Mouse (Mus musculus): ENCODE results near the gene Suco. TPM values are rescaled to one million over a fixed set of nuclear protein-coding genes. Genes with fewer than 3 reads are reported as not detected.

Suco gene
- total RNA-seq, 2 experiments from 2014 or later: 30.0 to 54.5 TPM

- DNase-seq (ENCODE audit: extremely low spot score in 1 of 2, low spot score in 1 of 2): no peak
These were observed 18.5 kb upstream of the Suco start for GRCm38 (mm10) chr1:161895014-161895413.

GRCm38 (mm10) chr1:161894553-161894952 is 18.1 kb upstream of the Suco start:
- no peak for DNase-seq (ENCODE audit: extremely low spot score in 1 of 2, low spot score in 1 of 2)

- no peak for DNase-seq (ENCODE audit: extremely low spot score in 1 of 2, low spot score in 1 of 2)
These were observed 17.6 kb upstream of the Suco start for GRCm38 (mm10) chr1:161894126-161894525.

GRCm38 (mm10) chr1:161888823-161889222 is 12.3 kb upstream of the Suco start:
- no peak for DNase-seq (ENCODE audit: extremely low spot score in 1 of 2, low spot score in 1 of 2)

DNA sequence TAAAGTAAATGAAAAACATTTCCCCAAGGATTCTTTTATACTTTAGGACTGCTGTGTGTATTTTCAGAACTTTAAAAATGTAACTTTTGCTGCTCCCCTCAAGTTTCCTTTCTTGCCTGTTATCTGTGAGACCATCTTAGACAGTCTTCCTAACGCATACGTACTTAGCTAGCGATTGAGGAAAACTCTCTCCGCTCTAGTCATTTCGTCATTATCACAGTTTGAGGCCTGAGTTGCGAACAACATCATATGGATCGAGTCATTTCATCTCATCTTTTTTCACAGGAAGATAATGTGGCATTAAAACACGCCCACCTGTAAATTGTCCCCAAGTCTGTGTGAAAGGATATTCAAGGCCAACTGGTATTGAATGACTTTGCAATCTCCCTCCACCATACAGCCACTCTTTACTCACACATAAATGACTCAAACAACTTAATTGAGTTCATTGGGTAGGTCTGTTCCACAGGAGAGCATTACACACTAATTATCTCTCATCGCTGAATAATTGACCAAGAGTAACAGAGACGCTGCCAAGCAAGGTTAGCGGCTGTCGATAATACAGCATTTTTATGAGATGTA is 11.3 kb upstream of the Suco start:
- no peak for DNase-seq (ENCODE audit: extremely low spot score in 1 of 2, low spot score in 1 of 2)

GRCm38 (mm10) chr1:161885762-161886161 is 9.3 kb upstream of the Suco start:
- DNase-seq (ENCODE audit: extremely low spot score in 1 of 2, low spot score in 1 of 2): no peak

GRCm38 (mm10) chr1:161877580-161878142 is 1.2 kb upstream of the Suco start:
- no peak for DNase-seq (ENCODE audit: extremely low spot score in 1 of 2, low spot score in 1 of 2)

DNA sequence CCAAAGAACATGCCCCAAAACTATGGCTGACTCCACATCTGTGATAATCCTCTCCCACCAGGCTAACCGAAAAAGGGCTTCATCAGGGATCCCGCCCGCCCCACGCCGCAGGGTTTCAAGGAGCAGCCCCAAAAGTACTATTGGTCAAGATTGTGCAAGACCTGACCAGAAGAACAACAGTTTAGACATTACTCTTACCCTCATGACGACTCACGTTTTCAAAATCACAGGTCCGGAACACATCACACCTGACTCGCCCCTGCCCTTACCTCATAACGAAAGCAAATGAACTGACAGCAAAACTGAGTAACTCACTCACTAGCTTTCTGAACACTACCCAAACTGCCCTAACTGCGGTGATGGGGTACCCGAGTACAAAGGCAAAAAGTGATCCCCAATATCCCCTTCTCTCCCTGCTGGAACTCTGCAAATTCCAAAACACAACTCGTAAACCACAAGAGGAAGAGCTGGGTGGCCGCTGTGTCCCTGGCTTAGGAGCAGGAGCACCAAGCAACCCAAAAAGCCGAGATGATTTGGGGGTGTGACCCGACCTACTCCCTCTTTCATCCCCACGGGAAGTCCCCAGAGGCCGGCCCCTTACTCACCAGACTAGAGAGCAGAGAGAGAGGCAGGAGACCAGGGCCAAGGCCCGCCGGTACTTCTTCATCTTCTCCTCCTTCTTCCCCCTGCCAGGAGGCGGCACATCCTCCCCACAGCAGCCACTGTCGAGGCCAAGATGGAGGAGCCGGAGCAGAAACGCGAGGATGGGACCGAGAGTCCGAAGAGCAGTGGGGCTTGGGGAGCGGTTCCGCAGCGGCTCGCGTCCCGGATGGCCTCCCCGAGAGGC is 553 bp downstream of the Suco start:
- no peak for DNase-seq (ENCODE audit: extremely low spot score in 1 of 2, low spot score in 1 of 2)

- DNase-seq (ENCODE audit: extremely low spot score in 1 of 2, low spot score in 1 of 2): no peak
These were observed 7.1 kb downstream of the Suco start for GRCm38 (mm10) chr1:161869422-161869821.

GRCm38 (mm10) chr1:161868413-161868812 is 8.1 kb downstream of the Suco start:
- DNase-seq (ENCODE audit: extremely low spot score in 1 of 2, low spot score in 1 of 2): no peak

DNA sequence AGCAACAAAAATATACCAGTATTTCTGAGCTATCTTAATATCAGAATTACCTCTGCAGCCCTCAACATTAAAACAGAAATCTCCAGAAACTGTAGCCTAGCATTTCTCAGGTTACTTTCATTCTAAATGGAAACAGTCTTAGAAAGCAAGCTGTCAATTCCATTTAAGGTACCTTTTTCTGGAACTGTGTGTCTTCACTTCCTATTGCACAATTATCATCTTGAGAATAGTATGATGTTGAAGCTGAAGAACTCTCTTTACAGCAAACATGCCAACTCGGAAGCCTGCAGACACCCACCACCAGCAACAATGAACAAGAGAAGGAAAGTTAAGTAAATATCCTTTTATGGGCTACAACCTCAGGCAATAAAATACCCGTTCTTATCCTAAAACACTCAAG is 12.7 kb downstream of the Suco start:
- DNase-seq (ENCODE audit: extremely low spot score in 1 of 2, low spot score in 1 of 2): no peak

DNA sequence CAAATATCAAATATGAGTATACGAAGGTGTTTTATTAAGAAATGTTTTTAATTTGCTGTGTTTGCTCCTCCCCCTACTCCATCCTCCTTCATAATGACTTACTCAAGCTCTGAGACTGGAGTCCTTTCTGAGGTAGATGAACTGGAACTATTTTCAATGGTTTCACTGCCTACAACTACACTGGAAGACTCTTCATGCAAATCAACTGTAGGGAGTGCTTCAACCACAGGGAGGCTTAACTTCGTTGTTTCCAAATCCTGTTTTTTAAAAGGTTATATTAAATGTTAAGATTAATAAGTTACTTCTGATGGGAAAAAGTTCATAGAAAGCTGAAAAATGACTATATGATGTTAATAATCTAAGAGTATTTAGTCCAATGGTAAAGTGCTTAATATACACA is 17.2 kb downstream of the Suco start:
- no peak for DNase-seq (ENCODE audit: extremely low spot score in 1 of 2, low spot score in 1 of 2)

DNA sequence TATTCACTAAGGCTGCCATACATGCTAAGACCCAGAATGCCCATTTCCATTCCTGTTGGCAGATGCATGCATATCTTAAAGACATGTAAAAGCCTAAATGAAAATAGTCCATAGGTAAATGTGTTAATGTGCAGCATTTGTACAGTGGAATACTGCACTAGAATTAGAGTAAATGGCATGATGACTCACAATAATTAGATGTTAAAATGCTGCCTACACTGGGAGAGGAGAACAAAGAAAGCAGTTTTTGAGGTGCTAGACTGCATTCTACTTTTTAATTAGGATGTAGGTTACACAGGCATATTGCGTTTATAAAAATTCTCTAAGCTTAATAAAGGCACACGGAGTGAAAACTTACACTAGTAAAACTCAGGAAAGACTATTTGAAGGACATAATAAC is 49.8 kb downstream of the Suco start:
- no peak for DNase-seq (ENCODE audit: extremely low spot score in 1 of 2, low spot score in 1 of 2)

GRCm38 (mm10) chr1:161809428-161809827 is 67.1 kb downstream of the Suco start:
- no peak for DNase-seq (ENCODE audit: extremely low spot score in 1 of 2, low spot score in 1 of 2)

DNA sequence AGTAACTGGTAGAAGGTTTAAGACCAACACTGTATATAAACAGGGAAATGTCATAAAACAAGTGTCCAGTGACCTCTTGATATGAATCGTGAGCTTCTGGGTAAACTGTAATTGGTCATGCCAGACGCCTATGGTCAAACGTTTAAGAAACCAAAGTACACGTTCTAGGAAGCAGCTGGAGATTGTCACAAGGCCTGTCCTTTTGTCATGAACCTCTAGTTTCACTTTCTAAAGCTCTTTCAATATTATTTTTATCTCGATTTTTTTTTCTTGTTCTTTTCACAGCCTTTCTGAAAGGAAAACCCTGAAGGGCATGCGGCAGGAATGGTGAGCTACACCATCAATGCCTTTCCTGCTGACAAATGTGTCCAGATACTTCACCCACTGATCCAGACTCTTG is 67.5 kb downstream of the Suco start:
- no peak for DNase-seq (ENCODE audit: extremely low spot score in 1 of 2, low spot score in 1 of 2)

- no peak for DNase-seq (ENCODE audit: extremely low spot score in 1 of 2, low spot score in 1 of 2)
These were observed 71.9 kb downstream of the Suco start for GRCm38 (mm10) chr1:161804541-161804971.

GRCm38 (mm10) chr1:161801321-161801720 is 75.2 kb downstream of the Suco start:
- no peak for DNase-seq (ENCODE audit: extremely low spot score in 1 of 2, low spot score in 1 of 2)

DNA sequence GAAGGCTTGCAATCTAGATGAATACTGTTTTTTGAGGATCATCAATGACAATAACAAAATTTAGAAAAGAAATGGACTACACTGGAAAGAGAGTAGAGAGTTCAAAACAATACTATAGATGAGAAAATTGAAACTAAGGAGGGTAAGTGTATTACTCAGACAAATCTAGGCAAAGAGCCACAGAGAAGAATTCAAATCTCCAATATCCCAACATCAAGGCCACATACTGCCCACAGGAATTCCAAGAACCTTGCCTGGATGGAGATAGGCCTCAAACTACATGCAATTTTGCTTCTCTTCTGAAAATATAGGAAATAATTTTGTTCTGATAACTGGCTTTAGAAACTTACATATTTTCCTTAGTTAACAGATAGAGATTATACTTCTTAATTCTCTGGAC is 76.2 kb downstream of the Suco start:
- no peak for DNase-seq (ENCODE audit: extremely low spot score in 1 of 2, low spot score in 1 of 2)

GRCm38 (mm10) chr1:161799791-161800190 is 76.7 kb downstream of the Suco start:
- DNase-seq (ENCODE audit: extremely low spot score in 1 of 2, low spot score in 1 of 2): no peak

- DNase-seq (ENCODE audit: extremely low spot score in 1 of 2, low spot score in 1 of 2): no peak
These were observed 77.6 kb downstream of the Suco start for GRCm38 (mm10) chr1:161798866-161799265.

GRCm38 (mm10) chr1:161794447-161795211 is 81.9 kb downstream of the Suco start:
- DNase-seq (ENCODE audit: extremely low spot score in 1 of 2, low spot score in 1 of 2): no peak

All from layer of hippocampus, postnatal 25 days (tissue).